Mouse (Mus musculus) neural tube, embryonic 14.5 days (tissue): Measurements from ENCODE around the gene Fiz1. TPM values are rescaled to one million over a fixed set of nuclear protein-coding genes. Genes with fewer than 3 reads are reported as not detected.
A peak's percentile ranks its signal among the peaks of the same experiment; 100 is the strongest.
"Not testable (repeated sequence)": the region's sequence is repeated elsewhere in the genome, so short reads cannot be mapped to it uniquely, and the experiment has no call there.

Experiments
- ATAC-seq: fragments of 200-750 bp; cut with Nextera tagmentation; 2 replicates; pipeline ENCODE4 v1.8.0; 2017; ENCODE audit warnings: low read depth, mild to moderate bottlenecking, moderate TSS enrichment, moderate library complexity
- H3K27ac ChIP-seq: fragments of 300-500 bp; sonication (generic); 2 replicates; pipeline ENCODE4 v1.5.1; 2014; ENCODE audit warnings: low read depth, mild to moderate bottlenecking, control low read depth, low read length, moderate library complexity, mixed read lengths
- H3K27me3 ChIP-seq: fragments of 300-500 bp; sonication (generic); 2 replicates; pipeline ENCODE4 v1.6.1; 2014; ENCODE audit warnings: low read length; ENCODE audit not compliant: control insufficient read depth, insufficient read depth
- H3K36me3 ChIP-seq: fragments of 300-500 bp; sonication (generic); 2 replicates; pipeline ENCODE4 v1.6.1; 2014; ENCODE audit warnings: low read length, mixed read lengths; ENCODE audit not compliant: control insufficient read depth, insufficient read depth
- H3K4me1 ChIP-seq: fragments of 300-500 bp; sonication (generic); 2 replicates; pipeline ENCODE4 v1.6.1; 2014; ENCODE audit warnings: low read length; ENCODE audit not compliant: control insufficient read depth, insufficient read depth
- H3K4me2 ChIP-seq: fragments of 300-500 bp; sonication (generic); 2 replicates; pipeline ENCODE4 v1.6.1; 2014; ENCODE audit warnings: mild to moderate bottlenecking, low read depth, low read length, control low read depth
- H3K4me3 ChIP-seq: fragments of 300-500 bp; sonication (generic); 2 replicates; pipeline ENCODE4 v1.5.1; 2014; ENCODE audit warnings: low read depth, low read length, control low read depth, mixed read lengths
- H3K9ac ChIP-seq: fragments of 300-500 bp; sonication (generic); replicated peaks from 2 replicates; pipeline ENCODE4 v1.6.1; 2014; ENCODE audit warnings: low read depth, mild to moderate bottlenecking, control low read depth, low read length, mixed read lengths
- H3K9me3 ChIP-seq: fragments of 300-500 bp; sonication (generic); 2 replicates; pipeline ENCODE4 v1.6.1; 2016; ENCODE audit warnings: low read length; ENCODE audit not compliant: control insufficient read depth
- WGBS: fragments of 180-500 bp; shearing (Covaris S2); extraction: QIAGEN DNeasy Blood & Tissue Kit; methylation state at CpG from one replicate; pipeline ENCODE4 v1.1.7; 2014; 5-methylcytosine and 5-hydroxymethylcytosine counted together
- polyA plus RNA-seq: library from polyadenylated mRNA; unstranded; fragments of >200 nt; fragmentation: Nextera tagmentation; extraction: Ambion mirVana; gene quantifications from 2 replicates; pipeline ENCODE4 v1.2.1, GENCODE M21; 2014

Gene Fiz1
- polyA plus RNA-seq, 1 experiment from 2014 or later, result 27.2 TPM

GRCm38 (mm10) chr7:5016920-5017319 is 2.4 kb upstream of the Fiz1 start:
- 96% methylated on average over 2 of the region's 2 CpGs for WGBS
- H3K9me3 ChIP-seq, result no peaks in the 10 kb centered on the region

GRCm38 (mm10) chr7:5016057-5016456 is 1.6 kb upstream of the Fiz1 start:
- WGBS, result 53% methylated on average over 3 of the region's 3 CpGs
- H3K9me3 ChIP-seq, result no peaks in the 10 kb centered on the region
- peaks cover 11% of the 10 kb centered on the region for H3K36me3 ChIP-seq
- no peak overlapping the region for H3K9ac ChIP-seq
- H3K4me1 ChIP-seq, result peaks cover 2% of the 10 kb centered on the region
- peak overlapping the region; percentile 98 for H3K27ac ChIP-seq
- H3K4me2 ChIP-seq, result peak overlapping the region; percentile 46
- no peak for ATAC-seq
- no peaks in the 10 kb centered on the region for H3K27me3 ChIP-seq
- peak overlapping the region; percentile 58 for H3K4me3 ChIP-seq

More at GRCm38 (mm10) chr7:5016920-5017319, 2.4 kb upstream of the Fiz1 start:
- H3K27ac ChIP-seq, result no peak overlapping the region
- no peaks in the 10 kb centered on the region for H3K27me3 ChIP-seq
- ATAC-seq, result no peak
- H3K4me3 ChIP-seq, result no peak overlapping the region
- peaks cover 6% of the 10 kb centered on the region; the same call in 1 of the 2 replicates for H3K36me3 ChIP-seq
- no peak overlapping the region for H3K4me2 ChIP-seq
- no peak overlapping the region for H3K9ac ChIP-seq
- peaks cover 7% of the 10 kb centered on the region for H3K4me1 ChIP-seq

GRCm38 (mm10) chr7:5015118-5016001 is 863 bp upstream of the Fiz1 start, which contains the start of gene Gm44973:
Gm44973 (plus strand) TSS chr7:5015496.
- peak within 1 kb of the TSS; percentile 98 for H3K27ac ChIP-seq
- H3K4me1 ChIP-seq, result no peaks in the 10 kb centered on the region
- WGBS, result under 1% methylated on average over 41 of the region's 76 CpGs
- H3K27me3 ChIP-seq, result no peaks in the 10 kb centered on the region
- peak within 1 kb of the TSS; percentile 46 for H3K4me2 ChIP-seq
- H3K9me3 ChIP-seq, result no peaks in the 10 kb centered on the region
- peaks cover 16% of the 10 kb centered on the region for H3K36me3 ChIP-seq
- peak within 1 kb of the TSS; percentile 58 for H3K4me3 ChIP-seq
- peak within 1 kb of the TSS; percentile 70 for H3K9ac ChIP-seq
- ATAC-seq, result peak; percentile 77

GRCm38 (mm10) chr7:5012681-5013513 is 1.6 kb downstream of the Fiz1 start:
- Histone ChIP-seq H3K4me1 (no peaks in the 10 kb centered on the region), H3K36me3 (peaks cover 32% of the 10 kb centered on the region), H3K4me3 (no peak overlapping the region), H3K9me3 (no peaks in the 10 kb centered on the region), H3K4me2 (no peak overlapping the region), H3K27me3 (no peaks in the 10 kb centered on the region), H3K9ac (no peak overlapping the region), H3K27ac (no peak overlapping the region)
- WGBS, result 93% methylated on average over 27 of the region's 27 CpGs
- no peak for ATAC-seq

- 97% methylated on average over 26 of the region's 26 CpGs for WGBS
- no peak for ATAC-seq
- Histone ChIP-seq H3K27ac (no peak overlapping the region), H3K36me3 (peaks cover 40% of the 10 kb centered on the region), H3K9me3 (no peaks in the 10 kb centered on the region), H3K4me3 (no peak overlapping the region), H3K4me2 (no peak overlapping the region), H3K9ac (no peak overlapping the region), H3K27me3 (no peaks in the 10 kb centered on the region), H3K4me1 (no peaks in the 10 kb centered on the region)
These were observed 6.3 kb downstream of the Fiz1 start for GRCm38 (mm10) chr7:5008229-5008628.

GRCm38 (mm10) chr7:5002876-5003275 is 11.6 kb downstream of the Fiz1 start:
- H3K27ac ChIP-seq, H3K4me2 ChIP-seq, H3K9me3 ChIP-seq, H3K36me3 ChIP-seq, H3K4me1 ChIP-seq, H3K4me3 ChIP-seq, H3K9ac ChIP-seq, ATAC-seq, H3K27me3 ChIP-seq: not testable (repeated sequence)
- WGBS, result 65% methylated on average over 8 of the region's 8 CpGs

GRCm38 (mm10) chr7:4999876-5000275 is 14.6 kb downstream of the Fiz1 start:
- ATAC-seq, result no peak
- Histone ChIP-seq H3K4me1 (peaks cover 10% of the 10 kb centered on the region), H3K4me2 (no peak overlapping the region), H3K4me3 (no peak overlapping the region), H3K27me3 (no peaks in the 10 kb centered on the region), H3K27ac (no peak overlapping the region), H3K9me3 (no peaks in the 10 kb centered on the region), H3K36me3 (no peaks in the 10 kb centered on the region), H3K9ac (no peak overlapping the region)
- 75% methylated on average over 2 of the region's 2 CpGs for WGBS

- ATAC-seq, result no peak
- Histone ChIP-seq H3K4me2 (peak overlapping the region; percentile 69), H3K27ac (no peak overlapping the region; the same call in 1 of the 2 replicates)
These were observed 17.6 kb downstream of the Fiz1 start for GRCm38 (mm10) chr7:4996934-4997333.

More at GRCm38 (mm10) chr7:4996934-4997333, 17.6 kb downstream of the Fiz1 start:
- no peaks in the 10 kb centered on the region for H3K27me3 ChIP-seq
- H3K9me3 ChIP-seq, result no peaks in the 10 kb centered on the region
- H3K36me3 ChIP-seq, result peaks cover 14% of the 10 kb centered on the region
- H3K4me1 ChIP-seq, result peaks cover 26% of the 10 kb centered on the region
- peak overlapping the region; percentile 78; the same call in 1 of the 2 replicates for H3K9ac ChIP-seq
- 69% methylated on average over 6 of the region's 8 CpGs for WGBS
- peak overlapping the region; percentile 69 for H3K4me3 ChIP-seq
